Mouse (Mus musculus) urinary bladder, postnatal 10 days (tissue): ENCODE measurements around the gene B230307C23Rik.
"Not testable (repeated sequence)": the region's sequence is repeated elsewhere in the genome, so short reads cannot be mapped to it uniquely, and the experiment has no call there.

Source experiments
- DNase-seq: peaks from one replicate; pipeline ENCODE4 v3.0.0; 2022; ENCODE audit warnings: low spot score

B230307C23Rik gene

GRCm38 (mm10) chr16:97996616-97997382 is at the start of gene B230307C23Rik:
B230307C23Rik (plus strand) TSS chr16:97997315.
- DNase-seq = peak; percentile 41

DNA sequence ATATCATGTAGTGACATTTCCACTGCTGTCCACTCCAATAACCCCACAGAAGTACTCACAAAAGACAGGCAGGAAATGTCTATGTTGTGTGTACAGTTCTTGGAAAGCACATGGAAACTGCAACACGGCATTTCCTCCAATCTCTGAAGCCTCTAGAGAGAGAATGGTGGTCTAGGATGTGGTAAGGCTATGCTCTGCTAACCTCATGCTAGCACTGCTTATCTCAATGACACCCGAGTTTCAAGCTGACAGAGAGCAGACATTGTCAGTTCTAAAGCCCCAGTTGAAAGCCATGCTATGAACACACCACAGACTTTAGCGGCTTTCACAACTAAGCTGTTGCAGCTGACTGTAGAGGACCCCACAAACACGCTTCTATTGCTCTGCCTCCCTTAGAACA is 48.3 kb upstream of the B230307C23Rik start:
- DNase-seq = no peak

DNA sequence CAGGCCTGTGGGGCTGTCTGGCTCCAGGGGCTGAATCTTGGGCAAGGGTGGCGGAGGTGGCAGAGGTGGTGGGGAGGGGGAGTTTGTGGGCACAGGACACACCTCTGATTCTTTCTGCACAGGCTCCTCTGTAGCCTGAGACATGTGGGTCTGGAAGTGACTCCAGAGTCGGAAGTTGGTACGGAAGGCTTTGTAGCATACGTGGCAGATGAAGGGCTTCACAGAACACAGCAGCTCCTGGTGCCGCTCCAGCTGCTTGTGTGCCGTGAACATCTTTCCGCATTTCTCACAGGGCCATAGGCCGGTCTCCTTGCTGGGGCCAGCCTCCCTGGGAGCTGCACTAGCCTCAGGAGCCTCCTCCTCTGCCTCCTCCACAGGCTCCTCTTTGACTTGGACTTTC is 47.1 kb upstream of the B230307C23Rik start:
- DNase-seq = no peak

DNA sequence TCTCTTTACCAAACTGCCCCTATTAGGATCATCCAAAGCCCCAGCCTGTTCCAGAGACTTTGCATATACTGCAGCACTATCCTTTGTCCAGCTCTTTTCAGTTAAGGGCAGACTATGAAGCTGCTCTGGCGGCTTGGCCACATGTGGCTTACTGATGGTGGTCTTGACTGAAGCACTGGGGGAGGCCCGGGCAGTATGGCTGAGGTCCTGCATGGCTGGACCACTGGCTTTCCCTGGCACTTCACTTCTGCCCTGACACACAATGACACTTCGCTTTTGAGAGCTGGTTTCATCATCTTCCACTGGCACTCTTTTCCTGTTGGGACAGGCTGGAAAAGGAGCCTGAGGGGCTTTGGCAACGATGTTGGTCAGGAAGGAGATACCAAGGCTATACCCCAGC is 44.7 kb upstream of the B230307C23Rik start:
- DNase-seq = no peak

GRCm38 (mm10) chr16:97952801-97953200 is 44.3 kb upstream of the B230307C23Rik start:
- no peak for DNase-seq

- no peak for DNase-seq
Observed at GRCm38 (mm10) chr16:97953300-97953699, 43.8 kb upstream of the B230307C23Rik start.

GRCm38 (mm10) chr16:97956011-97956410 is 41.1 kb upstream of the B230307C23Rik start:
- no peak for DNase-seq

DNA sequence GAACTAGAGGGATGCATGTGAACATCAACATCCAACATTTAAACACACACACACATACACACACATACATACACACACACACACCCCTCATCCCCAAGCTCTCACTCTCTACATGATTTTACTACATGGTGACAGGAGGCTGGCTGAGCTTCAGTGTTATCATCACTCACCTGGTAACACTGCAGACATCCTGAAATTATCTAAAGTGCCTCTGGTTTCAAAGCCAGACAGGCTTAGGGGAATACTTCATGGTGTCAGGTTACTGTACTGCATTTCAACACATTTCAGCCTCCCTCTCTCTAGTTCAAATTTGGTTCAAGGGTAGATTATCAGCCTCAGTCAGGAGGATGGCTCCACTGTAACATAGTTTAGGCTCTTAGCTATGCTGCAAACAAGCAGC is 39.5 kb upstream of the B230307C23Rik start:
- DNase-seq = no peak

- DNase-seq = no peak
Observed at GRCm38 (mm10) chr16:97958401-97958973, 38.6 kb upstream of the B230307C23Rik start.

DNA sequence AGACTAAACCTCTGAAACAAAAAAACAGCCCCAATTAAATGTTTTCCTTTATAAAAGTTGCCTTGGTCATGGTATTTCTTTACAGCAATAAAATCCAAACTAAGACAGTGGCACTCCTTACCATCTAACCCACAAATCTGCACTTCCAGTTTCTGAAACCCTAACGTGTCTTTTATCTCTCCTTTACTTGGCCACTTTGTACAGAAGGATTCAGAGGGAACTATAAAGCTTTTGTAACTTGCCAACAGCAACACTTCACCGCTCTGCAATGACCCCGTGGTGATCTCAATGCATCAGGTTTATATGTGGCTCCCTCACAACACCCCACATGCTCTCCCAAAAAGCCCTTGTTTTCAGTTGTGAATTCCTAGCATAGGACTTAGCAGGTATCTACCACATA is 36.8 kb upstream of the B230307C23Rik start:
- no peak for DNase-seq

DNA sequence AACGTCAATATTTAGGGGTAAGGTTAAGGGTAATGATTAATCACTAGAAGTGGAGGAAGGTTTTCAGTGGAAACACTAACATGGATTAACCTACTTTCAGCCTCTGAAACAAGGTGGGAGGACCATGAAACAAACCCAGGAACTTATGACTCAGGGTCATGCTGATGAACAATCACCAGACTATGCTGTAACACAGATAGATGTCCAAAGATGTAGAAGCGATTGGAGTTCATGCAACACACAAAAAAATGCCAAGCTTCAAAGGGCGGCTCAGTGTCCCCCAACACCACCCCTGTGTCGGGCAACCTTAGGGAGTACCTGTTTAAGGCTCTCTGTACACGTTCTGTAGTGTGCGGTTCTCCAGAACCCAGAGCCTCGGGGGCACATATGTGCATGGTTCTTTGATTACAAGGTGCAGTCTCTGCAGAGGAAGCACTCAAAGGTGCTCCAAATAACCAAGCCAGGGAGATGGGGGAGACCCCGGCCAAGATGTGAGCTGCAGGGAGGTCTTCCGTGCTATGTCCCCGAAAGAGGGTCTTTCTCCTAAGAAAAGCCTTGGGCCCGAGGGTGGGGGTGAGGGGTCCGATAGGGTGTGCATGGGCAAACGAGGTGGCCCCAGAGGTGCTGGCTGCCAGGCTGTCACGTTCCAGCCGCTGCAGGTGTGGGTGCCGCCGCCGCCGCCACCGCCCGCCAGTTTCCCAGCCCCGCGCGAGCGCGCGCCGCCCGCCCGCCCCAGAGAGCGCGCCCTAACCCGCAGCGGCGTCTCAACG is 35.5 kb upstream of the B230307C23Rik start:
- no peak for DNase-seq

GRCm38 (mm10) chr16:97962151-97962948 is 34.8 kb upstream of the B230307C23Rik start, which contains the start of the genes C2cd2 and Zbtb21:
C2cd2 (minus strand) TSS chr16:97962598.
Zbtb21 (minus strand) TSS chr16:97962622.
- DNase-seq = peak; percentile 87

GRCm38 (mm10) chr16:97963956-97964540 is 33.1 kb upstream of the B230307C23Rik start:
- DNase-seq = no peak

DNA sequence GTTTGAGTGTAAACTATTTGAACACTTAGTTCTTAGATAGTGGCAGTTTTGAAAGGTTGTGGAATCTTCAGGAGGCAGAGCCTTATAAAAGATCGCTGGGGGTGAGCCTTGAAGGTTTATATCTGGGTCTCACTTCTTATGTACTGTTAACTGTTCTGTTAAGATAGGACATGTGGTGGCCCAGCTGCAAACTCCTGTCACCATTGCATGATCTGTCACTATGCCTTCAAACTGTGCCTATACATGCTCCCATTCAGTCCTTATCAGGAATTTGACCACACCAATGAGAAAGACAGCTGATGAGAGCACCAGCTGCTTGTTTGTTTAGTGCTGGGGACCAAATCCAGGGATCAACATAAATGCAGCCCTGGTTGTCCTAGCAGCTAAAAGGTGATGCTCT is 19.8 kb upstream of the B230307C23Rik start:
- DNase-seq = no peak

DNA sequence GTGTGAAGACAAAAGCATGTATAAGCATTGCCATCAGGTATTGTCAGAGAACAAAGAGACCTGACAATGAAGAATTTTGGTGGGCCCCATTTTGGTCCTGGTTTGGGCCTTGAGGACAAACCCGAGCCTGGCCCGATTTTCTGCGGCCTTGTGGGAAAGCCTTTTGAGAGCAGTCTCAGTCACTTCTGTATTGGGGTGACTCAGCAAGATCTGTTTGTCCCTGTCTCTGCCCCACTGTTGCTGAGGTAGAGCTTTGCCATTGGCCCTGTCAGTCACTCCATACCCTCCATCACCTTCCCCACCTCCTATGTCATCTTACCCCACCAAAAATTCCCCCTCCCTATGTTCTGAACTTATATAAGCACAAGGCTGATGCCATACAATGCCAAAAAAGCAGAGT is 19.4 kb upstream of the B230307C23Rik start:
- DNase-seq = no peak

DNA sequence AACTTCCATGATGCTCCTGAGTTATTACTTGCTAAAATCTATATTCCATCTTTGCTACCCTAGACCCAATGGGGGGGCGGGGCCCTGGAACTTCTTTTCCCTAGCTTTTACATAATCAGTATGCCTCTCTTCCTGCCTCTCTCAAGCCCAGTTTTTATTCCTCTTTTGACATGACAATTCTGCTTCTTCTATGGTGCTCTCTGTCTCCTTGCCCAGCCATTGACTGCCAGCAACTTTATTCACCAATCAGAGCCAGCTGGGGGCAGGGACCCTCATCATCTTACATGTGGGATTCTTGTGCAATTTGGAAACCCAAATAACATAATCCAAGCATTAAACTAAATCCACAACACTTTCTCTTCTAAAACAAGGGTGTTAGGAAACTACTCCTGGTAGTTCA is 15.8 kb upstream of the B230307C23Rik start:
- DNase-seq = no peak

DNA sequence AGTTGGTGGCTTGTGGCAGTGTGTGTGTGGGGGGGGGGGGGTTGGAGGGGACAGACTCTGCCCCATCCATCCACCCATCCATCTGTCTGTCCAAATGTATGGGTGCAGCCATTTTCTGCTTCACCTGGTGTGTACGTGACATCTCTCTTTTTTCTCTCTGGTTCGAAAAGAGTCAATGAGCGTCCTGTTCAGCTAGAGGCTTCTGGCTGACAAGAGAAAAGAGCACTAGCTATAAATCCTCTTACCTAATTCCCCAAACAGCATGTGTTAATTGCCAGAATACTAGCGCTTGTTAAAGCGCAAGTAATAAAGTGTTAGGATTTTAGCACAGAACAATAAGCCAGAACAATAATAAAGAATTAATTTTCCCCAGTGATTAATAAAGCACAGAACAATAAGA is 12.5 kb upstream of the B230307C23Rik start:
- no peak for DNase-seq

DNA sequence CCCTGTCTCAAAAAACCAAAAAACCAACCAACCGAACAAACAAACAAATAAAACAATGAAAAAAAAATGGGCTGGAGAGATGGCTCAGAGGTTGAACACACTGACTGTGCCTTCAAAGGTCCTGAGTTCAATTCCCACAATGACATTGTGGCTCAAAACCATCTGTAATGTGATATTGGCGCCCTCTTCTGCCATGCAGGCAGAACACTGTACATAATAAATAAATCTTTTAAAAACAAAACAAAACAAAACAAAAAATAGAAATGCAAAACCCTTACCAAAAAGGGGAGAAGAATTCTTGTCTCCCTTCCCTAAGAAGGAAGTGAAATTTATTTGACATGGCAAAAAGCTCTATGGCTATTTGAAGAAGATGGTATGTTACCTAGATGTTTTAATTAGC is 5.6 kb upstream of the B230307C23Rik start:
- DNase-seq = no peak

DNA sequence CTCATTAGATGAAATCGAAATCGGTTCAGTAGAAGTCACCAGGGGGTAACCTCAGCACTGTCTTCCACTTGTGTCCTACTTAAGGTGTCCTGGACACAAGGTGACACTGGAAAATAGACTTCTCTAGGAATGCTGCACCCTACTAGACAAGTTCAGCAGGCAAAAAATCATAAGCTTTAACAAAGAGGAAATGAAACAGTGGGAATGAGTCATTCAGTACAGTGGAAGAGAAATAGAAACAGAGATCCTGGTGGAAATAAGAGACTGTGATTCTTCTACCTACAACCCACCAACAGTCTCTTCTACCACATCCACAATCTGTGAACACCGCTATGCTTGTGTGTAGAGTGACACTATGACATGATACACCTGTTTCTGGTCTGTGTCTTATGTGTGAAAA is 4.6 kb upstream of the B230307C23Rik start:
- not testable (repeated sequence) for DNase-seq

DNA sequence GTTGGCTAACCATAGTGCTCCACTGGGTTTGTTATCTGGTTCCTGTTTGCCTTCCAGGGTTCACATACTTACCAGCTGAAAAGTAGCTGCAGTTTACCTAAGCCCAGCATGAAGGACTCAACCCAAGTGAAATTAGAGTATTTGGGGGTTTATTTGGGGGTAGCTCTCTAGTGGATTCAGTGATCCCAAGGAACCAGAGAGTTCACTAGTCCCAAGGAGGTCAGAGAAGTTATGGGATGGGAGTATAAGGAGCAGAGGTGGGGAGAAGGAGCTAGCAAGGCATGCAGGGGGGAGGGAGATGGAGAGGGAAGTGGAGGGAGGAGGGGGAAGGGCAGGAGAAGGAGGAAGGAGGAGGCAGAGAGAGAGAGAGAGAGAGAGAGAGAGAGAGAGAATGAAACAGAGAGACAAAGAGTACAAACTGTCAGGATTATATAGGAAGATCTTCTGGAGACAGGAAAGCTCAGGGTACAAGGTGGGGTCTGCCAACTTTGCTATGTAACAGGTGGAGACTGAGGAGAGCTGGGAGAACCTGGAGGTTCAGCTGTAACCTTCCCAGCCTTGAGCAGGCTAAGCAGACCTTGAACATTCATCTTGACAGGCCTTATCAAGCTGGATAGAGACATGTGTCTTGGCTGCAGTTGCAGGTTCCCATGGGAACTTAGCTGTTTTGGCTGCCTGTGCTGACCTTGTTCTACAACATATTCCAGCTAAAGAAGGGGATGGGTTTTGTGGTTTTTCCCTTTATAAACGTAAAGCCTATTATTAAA is 1.1 kb upstream of the B230307C23Rik start:
- DNase-seq = no peak

DNA sequence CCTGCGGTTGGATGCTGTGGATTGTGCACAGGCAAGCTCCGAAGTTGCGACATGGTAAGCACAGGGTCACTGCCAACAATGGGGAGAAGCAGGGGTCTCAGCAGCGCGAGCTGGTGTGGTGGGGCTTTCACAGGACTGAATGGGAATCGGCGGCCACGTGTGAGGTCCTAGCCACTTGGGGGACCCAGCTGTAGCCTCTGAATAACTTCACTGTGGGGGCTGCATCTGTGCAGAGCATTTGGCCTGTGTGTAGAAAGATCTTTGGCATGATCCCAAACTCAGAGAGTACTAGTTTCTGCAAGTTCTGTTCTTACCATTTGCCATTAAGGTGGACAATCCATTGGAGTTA is 242 bp downstream of the B230307C23Rik start:
- not testable (repeated sequence) for DNase-seq
